8 mouse cellular contexts compared by ENCODE assay signal in the genomic region with DNA sequence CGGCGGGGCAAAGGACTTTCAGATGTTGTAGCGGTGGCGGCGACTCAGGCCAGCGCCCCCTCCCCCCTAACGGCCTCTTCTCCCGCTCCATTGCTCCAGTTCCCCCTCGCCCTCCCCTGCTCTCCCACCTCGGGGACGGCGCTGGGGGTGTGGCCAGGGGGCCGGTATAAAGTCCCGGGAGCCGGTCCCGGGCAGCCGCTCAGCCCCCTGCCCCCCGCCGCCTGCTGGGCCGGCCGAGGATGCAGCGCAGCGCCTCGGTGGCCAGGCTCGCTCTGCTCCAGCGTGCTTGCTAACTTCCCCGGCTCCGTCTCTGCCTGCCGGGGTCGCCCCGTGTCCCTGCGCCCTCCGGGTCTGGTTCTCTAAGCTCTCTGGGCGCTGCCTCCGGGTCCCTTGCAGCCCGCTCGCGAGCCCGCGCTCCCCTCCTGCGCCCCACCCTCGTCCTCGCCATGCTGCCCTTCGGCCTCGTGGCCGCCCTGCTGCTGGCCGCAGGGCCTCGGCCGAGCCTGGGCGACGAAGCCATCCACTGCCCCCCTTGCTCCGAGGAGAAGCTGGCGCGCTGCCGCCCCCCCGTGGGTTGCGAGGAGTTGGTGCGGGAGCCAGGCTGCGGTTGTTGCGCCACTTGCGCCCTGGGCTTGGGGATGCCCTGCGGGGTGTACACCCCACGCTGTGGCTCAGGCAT. TPM values are rescaled to one million over a fixed set of nuclear protein-coding genes. Genes with fewer than 3 reads are reported as not detected.
DNase-seq lines count a peak whose midpoint lies in the region; ATAC-seq and TF ChIP-seq lines count a peak whose summit lies in the region.

Igfbp4 (plus strand) TSS at position 194 of the 679 bp plus-strand sequence.

- peak within 1 kb of the TSS; percentile 93 for H3K4me2 ChIP-seq in heart, embryonic 12.5 days
- peak within 1 kb of the TSS; percentile 79 for H3K4me2 ChIP-seq in kidney, embryonic 14.5 days (replicated peaks; ENCODE audit: low read depth, low read length)
- H3K4me2 ChIP-seq in liver, embryonic 14.5 days (ENCODE audit: low read depth) = peak within 1 kb of the TSS; percentile 63

- TF ChIP-seq CTCF in liver, embryonic 14.5 days (IDR thresholded peaks at IDR 0.05; ENCODE audit: low read depth) = peak; percentile 15; the same call in 1 of the 2 replicates

- peak; percentile 80 for ATAC-seq in heart, embryonic 12.5 days (ENCODE audit: insufficient number of reproducible peaks, low FRiP score)
- ATAC-seq in kidney, embryonic 14.5 days (ENCODE audit: low FRiP score, low TSS enrichment) = peak; percentile 89
- ATAC-seq in liver, embryonic 14.5 days (ENCODE audit: insufficient read depth) = peak; percentile 33; the same call in 1 of the 2 replicates

- H3K9ac ChIP-seq in heart, embryonic 12.5 days = peak within 1 kb of the TSS; percentile 86
- peak within 1 kb of the TSS; percentile 90 for H3K9ac ChIP-seq in kidney, embryonic 14.5 days (ENCODE audit: low read depth, low read length)
- peak within 1 kb of the TSS; percentile 43 for H3K9ac ChIP-seq in liver, embryonic 14.5 days (replicated peaks)

- peaks cover 11% of the 10 kb centered on the region for H3K9me3 ChIP-seq in erythroblast, embryonic 14.5 days (ENCODE audit: control insufficient read depth, low read length)
- no peaks in the 10 kb centered on the region for H3K9me3 ChIP-seq in heart, embryonic 12.5 days (replicated peaks)
- no peaks in the 10 kb centered on the region for H3K9me3 ChIP-seq in kidney, embryonic 14.5 days (ENCODE audit: control insufficient read depth, low read length)
- no peaks in the 10 kb centered on the region for H3K9me3 ChIP-seq in liver, embryonic 14.5 days (ENCODE audit: control insufficient read depth, low read length)

- DNase-seq in B cell, adult 2 months = peak; percentile 47 to 50
- DNase-seq in ZHBTc4 (ENCODE audit: low read depth, low spot score) = peak; percentile 54
- DNase-seq in liver, embryonic 14.5 days (ENCODE audit: low read depth in 3 of 3, low spot score in 3 of 3) = no peak
- DNase-seq in natural killer cell, adult 2 months (ENCODE audit: low spot score in 2 of 2) = peak; percentile 8 to 11
- DNase-seq in testis, postnatal 14 days (ENCODE audit: low spot score) = peak; percentile 59

- WGBS in heart, embryonic 12.5 days = under 1% methylated on average over 61 of the region's 63 CpGs
- under 1% methylated on average over 61 of the region's 63 CpGs for WGBS in kidney, embryonic 14.5 days
- under 1% methylated on average over 63 of the region's 63 CpGs for WGBS in liver, embryonic 14.5 days (ENCODE audit: insufficient replicate concordance)

- peak within 1 kb of the TSS; percentile 61 for H3K4me3 ChIP-seq in erythroblast, embryonic 14.5 days (replicated peaks)
- H3K4me3 ChIP-seq in heart, embryonic 12.5 days = peak within 1 kb of the TSS; percentile 72
- H3K4me3 ChIP-seq in kidney, embryonic 14.5 days (ENCODE audit: low read length) = peak within 1 kb of the TSS; percentile 73
- peak within 1 kb of the TSS; percentile 64 to 72 for H3K4me3 ChIP-seq in liver, embryonic 14.5 days (ENCODE audit: insufficient read depth in 1 of 2, low read depth in 2 of 2, low read length in 2 of 2)

- H3K27ac ChIP-seq in heart, embryonic 12.5 days (ENCODE audit: poor library complexity, severe bottlenecking) = peak within 1 kb of the TSS; percentile 85
- peak within 1 kb of the TSS; percentile 94 for H3K27ac ChIP-seq in kidney, embryonic 14.5 days (ENCODE audit: low read depth, low read length)
- no peak within 1 kb of the TSS for H3K27ac ChIP-seq in liver, embryonic 14.5 days

- peaks cover 14% of the 10 kb centered on the region for H3K4me1 ChIP-seq in erythroblast, embryonic 14.5 days (ENCODE audit: control insufficient read depth)
- H3K4me1 ChIP-seq in heart, embryonic 12.5 days (replicated peaks) = peaks cover 46% of the 10 kb centered on the region
- H3K4me1 ChIP-seq in kidney, embryonic 14.5 days (ENCODE audit: control insufficient read depth, insufficient read depth, low read length) = peaks cover 45% of the 10 kb centered on the region
- H3K4me1 ChIP-seq in liver, embryonic 14.5 days (replicated peaks; ENCODE audit: control insufficient read depth in 2 of 2, insufficient read depth in 2 of 2, low read length in 1 of 2) = peaks cover 0 to 15% of the 10 kb centered on the region in 2 experiments; a peak in 2 of 4 replicates

- peaks cover 82% of the 10 kb centered on the region for H3K27me3 ChIP-seq in erythroblast, embryonic 14.5 days (ENCODE audit: control insufficient read depth)
- 0 out of 2 replicates have a peak, but pooled peaks cover 3% of the 10 kb centered on the region for H3K27me3 ChIP-seq in heart, embryonic 12.5 days (replicated peaks)
- no peaks in the 10 kb centered on the region for H3K27me3 ChIP-seq in kidney, embryonic 14.5 days (ENCODE audit: control insufficient read depth, insufficient read depth, low read length)
- H3K27me3 ChIP-seq in liver, embryonic 14.5 days (ENCODE audit: control insufficient read depth, insufficient read depth, low read length) = peaks cover 39% of the 10 kb centered on the region

- no peaks in the 10 kb centered on the region for H3K36me3 ChIP-seq in erythroblast, embryonic 14.5 days (ENCODE audit: control insufficient read depth)
- H3K36me3 ChIP-seq in heart, embryonic 12.5 days = no peaks in the 10 kb centered on the region; the same call in 1 of the 2 replicates
- peaks cover 2% of the 10 kb centered on the region; the same call in 1 of the 2 replicates for H3K36me3 ChIP-seq in kidney, embryonic 14.5 days (ENCODE audit: control insufficient read depth, insufficient read depth, low read length)
- no peaks in the 10 kb centered on the region for H3K36me3 ChIP-seq in liver, embryonic 14.5 days (replicated peaks; ENCODE audit: control insufficient read depth, insufficient read depth, low read depth)

- TF ChIP-seq EP300 in liver, embryonic 14.5 days (IDR thresholded peaks at IDR 0.05; ENCODE audit: low read depth) = no peak

RNA-seq across cellular contexts. Expression of gene Igfbp4, which starts in this region (rescaled TPM):
- 2.0 and 2.9 TPM in 2 replicates for polyA plus RNA-seq in erythroblast, embryonic 14.5 days (2012)
- polyA plus RNA-seq in heart, embryonic 12.5 days (2016; fragmentation: Nextera tagmentation; extraction: Ambion mirVana) = 371 and 382 TPM in 2 replicates
- 421 and 542 TPM in 2 replicates for polyA plus RNA-seq in kidney, embryonic 14.5 days (2014; fragmentation: Nextera tagmentation; extraction: Ambion mirVana)
- 60.6 and 71.4 TPM in 2 replicates for polyA plus RNA-seq in liver, embryonic 14.5 days (2012; rRNA removed)
- 115 and 123 TPM in 2 replicates for polyA plus RNA-seq in liver, embryonic 14.5 days (2014; fragmentation: Nextera tagmentation; extraction: Ambion mirVana)

Comparison
In these comparisons a context has a peak if more than half of its experiments do, and no peak if none do; other contexts are left out.
1. RNA of gene Igfbp4 (polyA plus RNA-seq): 421 to 542 TPM in kidney, embryonic 14.5 days, 371 to 382 TPM in heart, embryonic 12.5 days and 60.6 to 123 TPM in liver, embryonic 14.5 days; 2.0 to 2.9 TPM in erythroblast, embryonic 14.5 days; every median in the first group is over 10 times any median in the second.
2. DNase-seq: peak in B cell, adult 2 months (2 of 2), ZHBTc4 (single experiment), natural killer cell, adult 2 months (2 of 2) and testis, postnatal 14 days (single experiment); none in liver, embryonic 14.5 days (0 of 3).
3. ATAC-seq: peak in every context shown above with its lines; median percentile 89 in kidney, embryonic 14.5 days; 80 in heart, embryonic 12.5 days; 33 in liver, embryonic 14.5 days.
4. Peak in every context shown above with its lines, with median percentiles within 50 percentile points of each other: H3K4me3 ChIP-seq, H3K4me2 ChIP-seq and H3K9ac ChIP-seq.